Mouse (Mus musculus): ENCODE data around the gene Cryl1. TPM values are rescaled to one million over a fixed set of nuclear protein-coding genes. Genes with fewer than 3 reads are reported as not detected.
A peak's percentile ranks its signal among the peaks of the same experiment; 100 is the strongest.

The Cryl1 gene
- polyA plus RNA-seq (2012; rRNA removed): 23.3 and 36.9 TPM in 2 replicates

GRCm38 (mm10) chr14:57398065-57398757, at the start of gene Cryl1:
Cryl1 (minus strand) TSS chr14:57398529.
- Histone ChIP-seq H3K4me1 (ENCODE audit: control insufficient read depth, insufficient read depth, low read length) (0 out of 2 replicates have a peak, but pooled peaks cover 4% of the 10 kb centered on the region), H3K4me3 (replicated peaks; ENCODE audit: extremely low read depth, low read depth, low read length) (peak within 1 kb of the TSS; percentile 72)
- WGBS: 3% methylated on average over 43 of the region's 43 CpGs
- peak; percentile 92 for TF ChIP-seq POLR2A (IDR thresholded peaks at IDR 0.05; ENCODE audit: borderline replicate concordance, extremely low read depth, low read depth, low read length)
- TF ChIP-seq CTCF (IDR thresholded peaks at IDR 0.05; ENCODE audit: insufficient read depth, low read length): no peak
- DNase-seq: peak; percentile 97

- Histone ChIP-seq H3K4me3 (replicated peaks; ENCODE audit: extremely low read depth, low read depth, low read length) (no peak overlapping the region), H3K4me1 (ENCODE audit: control insufficient read depth, insufficient read depth, low read length) (no peaks in the 10 kb centered on the region)
- no peak for DNase-seq
- TF ChIP-seq CTCF (IDR thresholded peaks at IDR 0.05; ENCODE audit: insufficient read depth, low read length): no peak
- TF ChIP-seq POLR2A (IDR thresholded peaks at IDR 0.05; ENCODE audit: borderline replicate concordance, extremely low read depth, low read depth, low read length): no peak
- WGBS: 71% methylated on average over 2 of the region's 2 CpGs
Observed at GRCm38 (mm10) chr14:57430451-57430850, 32.1 kb upstream of the Cryl1 start.

- no peaks in the 10 kb centered on the region for H3K4me1 ChIP-seq (ENCODE audit: control insufficient read depth, insufficient read depth, low read length)
- no peak for DNase-seq
- H3K4me3 ChIP-seq (replicated peaks; ENCODE audit: extremely low read depth, low read depth, low read length): peak overlapping the region; percentile 96
- TF ChIP-seq CTCF (IDR thresholded peaks at IDR 0.05; ENCODE audit: insufficient read depth, low read length) (no peak), POLR2A (IDR thresholded peaks at IDR 0.05; ENCODE audit: borderline replicate concordance, extremely low read depth, low read depth, low read length) (no peak)
- under 1% methylated on average over 24 of the region's 24 CpGs for WGBS
Observed at GRCm38 (mm10) chr14:57424212-57424561, 25.9 kb upstream of the Cryl1 start.

GRCm38 (mm10) chr14:57423432-57424211, 25.3 kb upstream of the Cryl1 start, which contains the start of gene Ift88:
Ift88 (plus strand) TSS chr14:57424062.
- peak within 1 kb of the TSS; percentile 96 for H3K4me3 ChIP-seq (replicated peaks; ENCODE audit: extremely low read depth, low read depth, low read length)
- TF ChIP-seq CTCF (IDR thresholded peaks at IDR 0.05; ENCODE audit: insufficient read depth, low read length) (no peak), POLR2A (IDR thresholded peaks at IDR 0.05; ENCODE audit: borderline replicate concordance, extremely low read depth, low read depth, low read length) (peak; percentile 88; the same call in 1 of the 2 replicates)
- peak; percentile 93 for DNase-seq
- no peaks in the 10 kb centered on the region for H3K4me1 ChIP-seq (ENCODE audit: control insufficient read depth, insufficient read depth, low read length)
- WGBS: 2% methylated on average over 42 of the region's 42 CpGs

- 77% methylated on average over 2 of the region's 2 CpGs for WGBS
- TF ChIP-seq POLR2A (IDR thresholded peaks at IDR 0.05; ENCODE audit: borderline replicate concordance, extremely low read depth, low read depth, low read length) (no peak), CTCF (IDR thresholded peaks at IDR 0.05; ENCODE audit: insufficient read depth, low read length) (no peak)
- Histone ChIP-seq H3K4me1 (ENCODE audit: control insufficient read depth, insufficient read depth, low read length) (no peaks in the 10 kb centered on the region), H3K4me3 (replicated peaks; ENCODE audit: extremely low read depth, low read depth, low read length) (no peak overlapping the region)
- no peak for DNase-seq
Observed at GRCm38 (mm10) chr14:57417187-57417586, 18.9 kb upstream of the Cryl1 start.

- no peak overlapping the region for H3K4me3 ChIP-seq (replicated peaks; ENCODE audit: extremely low read depth, low read depth, low read length)
- WGBS: 42% methylated on average over 7 of the region's 7 CpGs
- TF ChIP-seq POLR2A (IDR thresholded peaks at IDR 0.05; ENCODE audit: borderline replicate concordance, extremely low read depth, low read depth, low read length) (no peak), CTCF (IDR thresholded peaks at IDR 0.05; ENCODE audit: insufficient read depth, low read length) (no peak)
- H3K4me1 ChIP-seq (ENCODE audit: control insufficient read depth, insufficient read depth, low read length): no peaks in the 10 kb centered on the region
- DNase-seq: no peak
Observed at GRCm38 (mm10) chr14:57412166-57412565, 13.8 kb upstream of the Cryl1 start.

GRCm38 (mm10) chr14:57409106-57409505, 10.8 kb upstream of the Cryl1 start:
- H3K4me3 ChIP-seq (replicated peaks; ENCODE audit: extremely low read depth, low read depth, low read length): no peak overlapping the region
- 10% methylated on average over 6 of the region's 6 CpGs for WGBS
- no peak for DNase-seq
- TF ChIP-seq CTCF (IDR thresholded peaks at IDR 0.05; ENCODE audit: insufficient read depth, low read length) (no peak), POLR2A (IDR thresholded peaks at IDR 0.05; ENCODE audit: borderline replicate concordance, extremely low read depth, low read depth, low read length) (no peak)
- H3K4me1 ChIP-seq (ENCODE audit: control insufficient read depth, insufficient read depth, low read length): no peaks in the 10 kb centered on the region

GRCm38 (mm10) chr14:57408100-57408499, 9.8 kb upstream of the Cryl1 start:
- no peak for TF ChIP-seq CTCF (IDR thresholded peaks at IDR 0.05; ENCODE audit: insufficient read depth, low read length)
- TF ChIP-seq POLR2A (IDR thresholded peaks at IDR 0.05; ENCODE audit: borderline replicate concordance, extremely low read depth, low read depth, low read length): no peak
- WGBS: 64% methylated on average over 8 of the region's 8 CpGs
- Histone ChIP-seq H3K4me1 (ENCODE audit: control insufficient read depth, insufficient read depth, low read length) (no peaks in the 10 kb centered on the region), H3K4me3 (replicated peaks; ENCODE audit: extremely low read depth, low read depth, low read length) (no peak overlapping the region)
- DNase-seq: no peak

- Histone ChIP-seq H3K4me1 (ENCODE audit: control insufficient read depth, insufficient read depth, low read length) (no peaks in the 10 kb centered on the region), H3K4me3 (replicated peaks; ENCODE audit: extremely low read depth, low read depth, low read length) (no peak overlapping the region)
- DNase-seq: peak; percentile 28
- 7% methylated on average over 12 of the region's 12 CpGs for WGBS
- TF ChIP-seq CTCF (IDR thresholded peaks at IDR 0.05; ENCODE audit: insufficient read depth, low read length): peak; percentile 47
- no peak for TF ChIP-seq POLR2A (IDR thresholded peaks at IDR 0.05; ENCODE audit: borderline replicate concordance, extremely low read depth, low read depth, low read length)
Observed at GRCm38 (mm10) chr14:57407039-57407987, 9.0 kb upstream of the Cryl1 start.
